Mouse (Mus musculus) liver (tissue): Measurements from ENCODE around the gene Kncn.

Experiments used
- DNase-seq: peaks from one replicate; pipeline ENCODE4 v3.0.0-alpha.2; 2020; ENCODE audit warnings: mixed read lengths

Gene Kncn

DNA sequence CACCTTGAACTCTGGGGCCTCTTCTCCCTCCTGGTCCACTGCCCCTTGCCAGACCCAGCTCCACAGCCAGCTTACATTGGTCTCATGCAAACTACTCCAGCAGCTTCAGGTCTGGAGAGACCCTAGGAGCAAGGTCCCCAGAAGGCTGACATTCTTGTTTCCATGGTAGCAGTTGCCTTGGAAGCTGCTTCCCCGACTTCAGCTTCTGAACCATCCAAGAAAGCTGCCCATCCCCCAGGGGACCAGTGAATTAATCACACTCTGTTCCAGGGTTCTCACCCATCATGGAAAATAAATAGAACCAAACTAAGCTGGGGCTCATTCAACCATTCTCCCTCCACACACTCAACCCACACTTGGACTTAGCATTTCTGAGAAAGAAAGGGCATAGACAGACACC is 3.0 kb upstream of the Kncn start:
- DNase-seq, result no peak

- DNase-seq, result no peak
Measured at GRCm38 (mm10) chr4:115882195-115882594, 2.0 kb upstream of the Kncn start.

GRCm38 (mm10) chr4:115885846-115886245 is 1.6 kb downstream of the Kncn start:
- no peak for DNase-seq

DNA sequence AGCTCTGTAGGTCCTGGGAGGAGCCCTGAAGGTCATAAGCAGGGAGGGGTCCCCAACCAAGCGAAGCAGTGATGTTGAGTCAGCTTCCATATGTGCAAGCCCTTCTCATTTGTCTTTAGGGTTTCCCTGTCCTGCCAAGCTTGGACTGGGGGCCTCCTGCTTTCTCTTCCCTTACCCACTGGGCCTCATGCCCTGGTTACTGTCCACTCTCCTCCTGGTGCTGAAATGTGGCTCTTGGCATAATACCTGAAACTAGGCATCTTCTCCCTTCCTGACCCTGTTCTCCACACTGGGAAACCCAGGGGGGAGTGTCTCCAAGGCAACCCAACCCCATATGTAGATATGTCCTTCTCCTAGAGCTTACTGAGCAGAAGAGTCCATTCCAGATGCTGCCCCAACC is 2.7 kb downstream of the Kncn start:
- DNase-seq, result no peak

- no peak for DNase-seq
Measured at GRCm38 (mm10) chr4:115890066-115890465, 5.9 kb downstream of the Kncn start.

DNA sequence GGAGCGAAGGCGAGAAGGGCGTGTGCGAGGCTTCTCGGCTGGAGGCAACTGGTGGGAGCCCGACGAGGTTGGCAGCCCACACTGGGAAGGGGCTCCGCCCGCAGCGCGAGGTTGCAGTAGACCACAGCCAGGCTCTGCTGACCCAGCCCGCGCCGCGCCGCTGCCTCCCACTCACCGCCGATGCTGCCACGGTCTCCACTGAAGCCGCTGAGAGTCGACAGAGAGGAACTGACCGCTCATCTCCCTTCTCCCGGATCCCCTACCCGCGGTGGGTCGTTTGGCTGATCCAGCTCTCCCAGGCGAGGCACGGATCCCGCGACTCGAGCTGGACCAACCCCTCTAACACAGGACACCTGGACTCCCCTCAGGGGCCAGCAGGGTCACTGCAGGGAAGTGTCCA is 6.4 kb downstream of the Kncn start, which contains the start of gene 6430628N08Rik:
Gene 6430628N08Rik, plus strand, starts transcription at position 113 of the 400 bp plus-strand sequence.
- no peak for DNase-seq

DNA sequence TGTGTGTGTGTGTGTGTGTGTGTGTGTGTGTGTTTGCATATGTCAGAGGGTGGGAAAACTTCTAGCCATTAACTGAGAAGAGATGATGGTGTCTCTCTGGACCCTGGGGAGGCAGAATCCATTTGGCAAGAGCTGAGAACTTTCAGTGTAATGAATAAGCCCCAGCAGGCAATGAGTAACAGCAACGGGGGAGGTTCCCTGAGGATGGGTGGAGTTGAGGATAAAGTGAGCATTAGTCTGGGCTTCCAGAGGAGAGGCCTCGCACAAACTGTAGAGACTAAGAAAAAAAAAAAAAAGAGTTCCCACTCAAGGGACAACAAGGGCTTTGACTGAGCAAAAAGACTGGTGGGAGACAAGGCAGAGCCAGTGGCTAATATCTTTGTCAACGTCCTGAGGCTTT is 10.1 kb downstream of the Kncn start:
- no peak for DNase-seq

DNA sequence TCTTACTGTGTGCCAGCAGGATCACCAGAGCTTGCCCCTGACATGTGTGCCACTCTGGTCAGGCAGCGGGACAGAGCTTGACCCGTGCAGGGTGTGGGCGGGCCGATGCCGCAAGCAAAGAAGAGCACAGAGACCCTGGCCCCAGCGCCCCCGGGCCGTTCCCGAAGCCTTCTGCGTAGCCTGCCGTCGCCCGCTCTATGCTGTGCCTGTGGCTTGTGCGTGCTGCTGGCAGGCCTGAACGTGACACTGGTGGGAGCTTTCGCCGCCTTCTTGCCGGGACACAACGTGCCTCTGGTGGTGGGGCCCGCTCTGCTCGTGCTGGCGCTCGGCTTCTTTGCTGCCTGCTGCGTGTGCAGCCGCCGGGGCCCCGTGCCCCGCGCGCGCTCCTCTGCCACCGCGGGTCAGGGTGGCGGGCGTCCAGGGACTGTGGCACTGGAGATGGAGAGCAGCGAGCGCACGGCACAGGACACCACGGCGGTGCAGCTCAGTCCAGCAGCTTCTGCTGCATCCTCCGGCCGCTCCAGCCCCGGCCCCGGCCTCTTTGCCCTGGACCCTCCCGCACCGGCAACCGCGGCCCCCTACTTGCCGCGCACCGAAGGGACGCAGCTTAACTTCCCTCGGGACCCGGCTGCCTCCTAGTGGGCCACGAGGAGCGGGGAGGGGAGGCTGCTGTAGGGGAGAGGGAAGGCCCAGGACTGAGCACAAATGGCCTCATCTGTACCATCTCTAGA is 13.9 kb downstream of the Kncn start:
- peak; percentile 16 for DNase-seq

DNA sequence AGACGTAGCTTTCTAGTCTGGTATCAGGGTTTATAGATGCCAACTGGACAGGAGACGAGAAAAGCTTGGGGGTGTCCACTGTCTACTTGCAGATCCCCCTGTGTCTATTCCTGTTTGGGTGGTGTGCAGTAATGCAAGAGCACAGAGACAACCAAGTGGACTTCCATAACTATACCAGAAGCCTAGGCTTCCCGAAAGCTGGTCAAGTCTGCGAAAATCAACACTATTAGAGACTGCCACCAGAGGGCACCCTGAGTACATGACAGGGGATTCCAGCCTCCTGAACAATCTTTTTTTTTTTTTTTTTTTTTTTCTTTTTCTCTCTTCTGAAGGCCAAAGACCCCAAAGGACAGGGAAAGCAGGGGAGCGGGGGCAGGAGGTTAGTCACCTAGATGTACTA is 18.6 kb downstream of the Kncn start:
- DNase-seq, result peak; percentile 75

DNA sequence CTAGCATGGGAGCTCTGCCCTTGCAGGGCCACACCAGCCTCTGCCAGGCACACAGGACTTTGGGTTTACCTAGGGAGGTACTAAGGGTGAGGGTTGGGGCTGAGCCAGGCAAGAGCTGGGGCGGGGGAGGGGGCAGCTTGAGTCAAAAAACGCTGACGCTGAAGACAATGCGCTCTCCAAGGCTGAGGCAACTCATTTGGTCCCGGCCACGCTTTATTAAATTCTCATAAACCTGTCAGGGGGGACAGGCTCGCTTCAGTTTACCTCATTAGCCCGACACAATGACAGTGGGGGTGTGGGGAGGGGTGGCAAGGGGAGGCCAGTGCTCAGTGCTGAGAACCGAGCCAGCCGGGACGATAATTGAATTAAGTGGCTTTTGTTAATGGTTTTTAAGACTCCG is 20.2 kb downstream of the Kncn start:
- no peak for DNase-seq

DNA sequence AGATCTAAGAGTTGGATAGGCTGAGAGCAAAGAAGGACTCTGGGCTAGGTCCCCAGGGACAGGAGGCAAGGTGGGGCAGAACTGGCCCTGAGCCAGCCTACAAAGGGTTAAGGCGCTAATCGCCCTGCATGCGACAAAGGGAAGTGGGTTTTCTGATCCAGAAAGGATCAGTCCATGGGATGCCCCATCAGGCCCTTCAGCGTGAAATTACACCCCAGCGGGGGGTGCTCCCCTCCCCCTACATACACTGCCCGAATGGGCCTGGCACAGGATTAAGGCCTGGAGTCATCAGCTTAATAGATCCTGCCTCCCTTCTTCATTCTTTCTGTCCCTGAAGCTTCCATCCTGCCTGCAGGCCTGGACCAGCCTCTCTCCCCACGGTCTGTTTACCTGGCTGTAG is 21.5 kb downstream of the Kncn start:
- DNase-seq, result no peak

DNA sequence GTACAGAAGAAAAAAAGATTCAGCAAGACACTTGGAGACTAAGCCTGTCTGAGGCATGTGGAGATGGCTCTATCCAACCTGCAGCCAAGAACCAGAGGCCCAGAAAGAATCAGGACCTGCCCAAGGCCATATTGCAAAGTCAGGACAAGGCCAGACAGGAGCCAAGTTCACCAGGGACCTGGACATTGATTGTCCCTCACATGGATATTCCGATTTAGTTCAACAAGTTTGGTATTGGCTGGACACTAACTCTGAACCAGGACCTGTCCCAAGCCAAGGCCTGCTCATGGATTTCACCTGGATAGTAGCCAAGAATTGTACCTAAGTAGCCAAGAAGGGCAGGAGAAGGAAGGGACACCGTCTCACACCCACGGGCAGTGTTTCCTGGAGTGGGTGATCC is 22.6 kb downstream of the Kncn start:
- no peak for DNase-seq

GRCm38 (mm10) chr4:115907994-115908393 is 23.8 kb downstream of the Kncn start:
- DNase-seq, result no peak

DNA sequence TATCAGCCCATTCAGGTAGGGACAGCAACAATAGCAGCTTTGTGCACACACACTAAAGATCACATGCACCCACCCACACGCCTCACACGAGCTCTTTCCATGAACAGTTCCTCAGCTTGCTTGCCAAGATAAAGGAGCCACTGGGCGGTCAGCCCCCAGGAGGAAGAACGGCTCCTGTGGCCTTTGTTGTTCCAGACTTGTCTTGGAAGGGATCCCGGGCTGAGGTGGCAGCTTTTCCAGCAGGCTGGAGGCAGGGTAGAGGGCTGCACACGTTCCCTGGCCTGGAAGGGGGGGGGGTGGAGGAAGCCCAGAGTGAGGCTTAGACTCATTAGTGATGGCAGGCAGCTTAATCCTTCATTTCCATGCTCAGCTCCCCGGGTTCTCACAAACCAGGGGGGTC is 24.4 kb downstream of the Kncn start:
- DNase-seq, result no peak

GRCm38 (mm10) chr4:115911586-115911985 is 27.4 kb downstream of the Kncn start:
- DNase-seq, result no peak

GRCm38 (mm10) chr4:115919911-115920310 is 35.7 kb downstream of the Kncn start:
- DNase-seq, result no peak

GRCm38 (mm10) chr4:115922688-115923087 is 38.5 kb downstream of the Kncn start:
- no peak for DNase-seq

DNA sequence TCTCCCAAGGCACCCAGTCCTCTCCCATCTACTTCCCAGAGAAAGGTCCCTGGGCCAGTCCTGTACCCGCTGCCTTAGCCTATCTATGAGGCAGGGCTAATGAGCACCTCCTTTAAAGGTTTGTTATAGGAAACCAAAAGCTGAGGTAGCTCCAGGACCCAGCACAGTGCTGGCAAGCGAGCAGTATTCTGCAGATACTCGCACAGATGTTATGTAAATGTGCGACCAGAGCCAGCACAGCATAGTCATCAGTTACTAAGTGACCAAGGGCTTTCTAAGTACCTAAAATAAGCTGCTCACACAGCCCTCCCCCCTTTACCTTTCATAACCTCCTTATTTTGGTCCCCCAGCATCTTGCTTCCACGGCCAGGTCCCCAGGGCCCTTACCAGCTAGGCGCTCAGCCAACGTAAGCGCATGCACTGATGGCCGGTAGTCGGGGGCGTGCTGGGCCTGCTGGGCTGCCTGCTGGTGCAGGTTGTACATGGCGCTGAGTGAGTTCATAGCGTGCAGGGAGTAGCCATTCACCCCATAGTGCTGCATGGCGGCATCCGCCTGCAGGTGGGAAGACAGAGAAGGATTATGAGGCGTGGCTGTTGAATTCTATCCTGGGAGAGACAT is 39.2 kb downstream of the Kncn start:
- no peak for DNase-seq

DNA sequence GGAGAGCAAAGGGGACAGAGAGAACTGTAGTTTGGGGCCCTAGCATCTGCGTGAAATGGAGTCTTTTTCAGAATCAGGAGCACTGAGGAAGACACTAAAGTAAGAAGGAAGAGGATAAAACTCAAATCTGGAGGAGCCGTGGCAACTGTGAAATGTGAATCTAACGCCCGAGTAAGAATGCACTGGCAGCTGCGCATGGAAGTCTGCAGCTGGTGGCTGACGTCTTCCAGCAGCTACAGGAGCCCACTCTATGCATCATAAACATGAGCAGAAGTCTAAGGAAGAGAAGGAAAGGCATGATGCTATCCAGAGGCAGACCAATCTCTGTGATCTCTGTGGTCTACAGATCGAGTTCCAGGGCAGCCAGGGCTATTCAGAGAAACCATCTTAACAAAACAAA is 43.4 kb downstream of the Kncn start:
- no peak for DNase-seq

- DNase-seq, result no peak
Measured at GRCm38 (mm10) chr4:115931556-115932088, 47.4 kb downstream of the Kncn start.

DNA sequence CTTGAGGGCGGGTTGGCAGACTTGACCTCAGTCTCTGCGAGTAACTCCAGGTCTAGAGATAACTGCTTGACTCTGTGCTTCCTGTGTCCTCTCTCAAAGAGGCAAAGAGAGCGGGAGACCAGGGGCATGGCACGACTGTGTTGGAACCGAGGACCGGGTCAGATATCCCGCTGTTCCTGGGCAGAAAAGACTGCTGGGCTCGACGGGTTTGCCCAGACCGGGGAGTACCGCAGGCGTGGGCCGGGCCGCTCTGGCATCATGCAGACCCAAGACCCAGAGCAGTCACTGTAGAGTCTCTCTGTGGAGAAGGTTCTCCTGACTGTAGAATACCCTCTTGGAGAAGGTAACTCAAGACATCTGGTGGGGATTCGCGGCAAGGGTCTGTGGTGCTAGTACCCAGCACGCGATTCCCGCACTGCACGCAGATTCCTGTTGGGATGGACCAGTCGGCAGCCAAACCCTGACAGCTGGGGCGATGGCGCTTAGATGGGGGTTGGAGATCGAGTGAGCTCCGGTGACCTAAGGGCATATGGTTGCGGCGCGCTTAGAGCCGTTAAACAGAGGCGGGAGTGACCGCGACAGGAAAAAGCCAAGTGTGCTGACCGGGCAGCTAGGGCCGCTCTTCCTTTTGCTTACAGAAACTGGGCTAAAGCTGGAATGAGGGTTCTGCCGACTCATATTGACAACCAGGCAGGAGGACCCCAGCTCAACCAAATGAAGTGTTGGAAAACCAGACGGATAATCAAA is 51.8 kb downstream of the Kncn start:
- no peak for DNase-seq

DNA sequence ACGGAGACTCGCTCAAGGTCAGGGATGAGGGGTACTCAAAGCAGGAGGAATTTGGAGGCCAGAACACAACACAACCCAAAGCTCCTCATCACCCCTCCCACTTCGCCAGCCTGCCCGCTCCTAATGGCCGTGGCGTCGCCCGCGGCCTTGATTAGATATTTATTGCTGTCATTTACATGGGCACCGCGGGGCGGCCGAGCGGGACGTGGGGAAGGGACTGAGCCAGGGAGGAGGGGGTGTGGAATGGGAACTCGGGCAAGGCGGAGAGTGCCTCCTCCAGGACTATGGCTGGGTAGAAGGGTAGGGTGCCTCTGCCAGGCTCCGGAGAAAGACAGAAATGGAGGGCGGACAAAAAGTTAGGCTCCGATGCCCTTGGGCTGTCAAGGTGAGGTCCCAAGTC is 52.4 kb downstream of the Kncn start:
- DNase-seq, result no peak

DNA sequence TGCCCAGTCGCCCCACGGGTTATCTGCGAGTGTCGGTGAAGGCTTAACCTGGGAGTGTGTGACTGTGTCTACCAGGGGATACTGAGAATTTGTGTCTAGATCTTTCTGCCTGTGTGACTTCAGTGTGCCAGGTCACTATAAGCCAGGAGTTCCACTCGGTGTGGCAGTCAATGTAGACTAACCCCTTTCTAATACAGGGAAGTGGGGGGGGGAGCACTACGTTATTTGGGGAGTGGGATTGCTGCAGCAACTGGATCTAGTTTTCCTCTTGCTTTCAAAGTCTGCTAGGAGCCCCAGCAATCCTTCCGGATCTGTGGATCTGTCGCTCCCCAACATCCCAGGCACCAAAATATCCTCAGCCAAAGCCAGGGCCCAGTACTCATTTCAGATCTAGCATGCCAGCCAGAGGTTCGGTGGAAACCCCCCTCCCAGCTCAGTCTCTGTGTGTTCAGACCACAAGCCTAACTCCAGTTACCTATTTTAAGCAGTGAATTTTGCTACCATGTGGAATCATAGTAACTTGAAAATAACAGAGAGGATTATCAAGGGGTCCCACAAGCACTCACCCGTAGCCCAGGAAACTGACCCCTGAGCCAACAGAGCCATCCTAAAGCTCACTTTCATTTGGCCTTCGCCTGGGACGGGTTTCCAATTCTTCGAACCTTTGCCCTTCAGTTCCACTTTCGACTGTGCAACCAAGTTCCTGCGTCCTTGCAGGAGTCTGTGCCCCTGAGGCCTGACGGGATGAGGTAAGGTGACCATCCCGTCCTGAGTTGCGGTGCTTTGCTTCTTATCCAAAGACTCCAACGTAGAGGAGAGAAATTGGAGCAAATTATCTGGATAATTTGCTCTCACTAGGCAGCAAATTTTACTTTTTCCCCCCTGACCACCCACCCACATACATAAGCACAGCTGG is 53.1 kb downstream of the Kncn start:
- DNase-seq, result no peak
